Mouse (Mus musculus) T-helper 2 cell (primary cell): ENCODE measurements at regions not wholly inside any gene's neighbourhood (a gene's known extent, or its start where the extent isn't known, plus 50 kb on each side); places are given as distances from the start of the nearest gene placed in this dataset.

Experiments used
- in situ Hi-C: fragments of 300-600 bp; cut with MboI, MseI; formaldehyde crosslinking; loops from one replicate; pipeline ENCODE4 v1.15.1; 2025; ENCODE audit warnings: high pct_unique_total_duplicates

- in situ Hi-C loops: loop anchor here (10.0 kb wide), 1 partner anchor 1802 kb away; no protein-coding TSS in a partner anchor
Measured at GRCm38 (mm10) chr9:52243032-52243431, 74.7 kb upstream of the Zc3h12c start.

- in situ Hi-C loops: loop anchor here (10.0 kb wide), 1 partner anchor 1803 kb away; no protein-coding TSS in a partner anchor
Measured at GRCm38 (mm10) chr9:52241577-52241976, 73.2 kb upstream of the Zc3h12c start.

- in situ Hi-C loops: loop anchor here (10.0 kb wide), 1 partner anchor 1804 kb away; no protein-coding TSS in a partner anchor
Measured at GRCm38 (mm10) chr9:52240585-52241320, 72.4 kb upstream of the Zc3h12c start.

- in situ Hi-C loops: no loop called here
Measured at GRCm38 (mm10) chr9:52234775-52235174, 66.4 kb upstream of the Zc3h12c start.

- in situ Hi-C loops: no loop called here
Measured at GRCm38 (mm10) chr9:52229589-52229988, 61.2 kb upstream of the Zc3h12c start.

- in situ Hi-C loops: no loop called here
Measured at GRCm38 (mm10) chr9:52225646-52226045, 57.3 kb upstream of the Zc3h12c start.

GRCm38 (mm10) chr9:52223509-52224113 is 55.2 kb upstream of the Zc3h12c start:
- in situ Hi-C loops: no loop called here
